Mouse (Mus musculus) heart, embryonic 11.5 days (tissue): ENCODE results near the gene Cenpc1. TPM values are rescaled to one million over a fixed set of nuclear protein-coding genes. Genes with fewer than 3 reads are reported as not detected.

ENCODE experiments used
- ATAC-seq: fragments of 200-750 bp; cut with Nextera tagmentation; replicated peaks from 2 replicates; pipeline ENCODE4 v1.8.0; 2017; ENCODE audit warnings: moderate library complexity; ENCODE audit not compliant: insufficient number of reproducible peaks, low FRiP score, low TSS enrichment
- H3K27ac ChIP-seq: fragments of 300-500 bp; sonication (generic); 2 replicates; pipeline ENCODE4 v1.5.1; 2014; ENCODE audit warnings: mild to moderate bottlenecking, low read depth, low read length
- H3K27me3 ChIP-seq: fragments of 300-500 bp; sonication (generic); 2 replicates; pipeline ENCODE4 v1.6.1; 2014; ENCODE audit warnings: mild to moderate bottlenecking, low read length, mixed read lengths; ENCODE audit not compliant: control insufficient read depth, insufficient read depth
- H3K36me3 ChIP-seq: fragments of 300-500 bp; sonication (generic); 2 replicates; pipeline ENCODE4 v1.6.1; 2014; ENCODE audit warnings: mild to moderate bottlenecking, low read length, moderate library complexity, mixed read lengths; ENCODE audit not compliant: control insufficient read depth, insufficient read depth
- H3K4me1 ChIP-seq: fragments of 300-500 bp; sonication (generic); 2 replicates; pipeline ENCODE4 v1.6.1; 2014; ENCODE audit warnings: low read length; ENCODE audit not compliant: control insufficient read depth, insufficient read depth
- H3K4me2 ChIP-seq: fragments of 300-500 bp; sonication (generic); 2 replicates; pipeline ENCODE4 v1.6.1; 2014; ENCODE audit warnings: mild to moderate bottlenecking, moderate library complexity
- H3K4me3 ChIP-seq: fragments of 300-500 bp; sonication (generic); 2 replicates; pipeline ENCODE4 v1.5.1; 2014; ENCODE audit warnings: low read depth, low read length
- H3K9ac ChIP-seq: fragments of 300-500 bp; sonication (generic); 2 replicates; pipeline ENCODE4 v1.6.1; 2014; ENCODE audit warnings: mild to moderate bottlenecking, low read depth, low read length, moderate library complexity
- H3K9me3 ChIP-seq: fragments of 300-500 bp; sonication (generic); replicated peaks from 2 replicates; pipeline ENCODE4 v1.6.1; 2016; ENCODE audit warnings: low read length; ENCODE audit not compliant: control insufficient read depth
- WGBS: fragments of 180-500 bp; shearing (Covaris S2); extraction: QIAGEN DNeasy Blood & Tissue Kit; methylation state at CpG from one replicate; pipeline ENCODE4 v1.1.7; 2014; ENCODE audit not compliant: insufficient replicate concordance; 5-methylcytosine and 5-hydroxymethylcytosine counted together
- polyA plus RNA-seq: library from polyadenylated mRNA; unstranded; fragments of >200 nt; fragmentation: Nextera tagmentation; extraction: Ambion mirVana; gene quantifications from 2 replicates; pipeline ENCODE4 v1.2.1, GENCODE M21; 2014

Cenpc1 gene
- polyA plus RNA-seq, 1 experiment from 2014 or later, result 27.7 TPM

- Histone ChIP-seq H3K4me3 (peak overlapping the region; percentile 80), H3K27ac (no peak overlapping the region; the same call in 1 of the 2 replicates), H3K9me3 (no peaks in the 10 kb centered on the region), H3K36me3 (no peaks in the 10 kb centered on the region), H3K4me2 (peak overlapping the region; percentile 63), H3K4me1 (peaks cover 5% of the 10 kb centered on the region; the same call in 1 of the 2 replicates), H3K27me3 (no peaks in the 10 kb centered on the region), H3K9ac (peak overlapping the region; percentile 52)
- WGBS, result 1% methylated on average over 17 of the region's 17 CpGs
- ATAC-seq, result no peak; the same call in 1 of the 2 replicates
Measured at GRCm38 (mm10) chr5:86066551-86066929, 1.2 kb upstream of the Cenpc1 start.

- peaks cover 5% of the 10 kb centered on the region; the same call in 1 of the 2 replicates for H3K4me1 ChIP-seq
Measured at GRCm38 (mm10) chr5:86065876-86066550, 630 bp upstream of the Cenpc1 start.

GRCm38 (mm10) chr5:86063501-86063900, 1.9 kb downstream of the Cenpc1 start:
- peak overlapping the region; percentile 36 for H3K4me2 ChIP-seq
- H3K4me3 ChIP-seq, result no peak overlapping the region
- H3K27ac ChIP-seq, result no peak overlapping the region
- no peak overlapping the region for H3K9ac ChIP-seq
- no peak for ATAC-seq
- H3K36me3 ChIP-seq, result no peaks in the 10 kb centered on the region
- H3K4me1 ChIP-seq, result peaks cover 5% of the 10 kb centered on the region; the same call in 1 of the 2 replicates
- 95% methylated on average over 1 of the region's 1 CpGs for WGBS
- no peaks in the 10 kb centered on the region for H3K27me3 ChIP-seq
- no peaks in the 10 kb centered on the region for H3K9me3 ChIP-seq

More at GRCm38 (mm10) chr5:86065876-86066550, 630 bp upstream of the Cenpc1 start:
- under 1% methylated on average over 17 of the region's 17 CpGs for WGBS
- Histone ChIP-seq H3K4me2 (peak overlapping the region; percentile 63), H3K4me3 (peak overlapping the region; percentile 80), H3K9me3 (no peaks in the 10 kb centered on the region), H3K36me3 (no peaks in the 10 kb centered on the region), H3K27me3 (no peaks in the 10 kb centered on the region), H3K27ac (peak overlapping the region; percentile 70), H3K9ac (peak overlapping the region; percentile 52)
- peak; percentile 62 for ATAC-seq

GRCm38 (mm10) chr5:86029820-86030219, 35.6 kb downstream of the Cenpc1 start:
- H3K4me2 ChIP-seq, result no peak overlapping the region
- ATAC-seq, result no peak
- no peaks in the 10 kb centered on the region for H3K27me3 ChIP-seq
- no peak overlapping the region for H3K27ac ChIP-seq
- no peak overlapping the region for H3K4me3 ChIP-seq
- WGBS, result 84% methylated on average over 2 of the region's 2 CpGs
- H3K9ac ChIP-seq, result no peak overlapping the region
- H3K4me1 ChIP-seq, result no peaks in the 10 kb centered on the region
- H3K36me3 ChIP-seq, result peaks cover 9% of the 10 kb centered on the region; the same call in 1 of the 2 replicates
- H3K9me3 ChIP-seq, result no peaks in the 10 kb centered on the region

- Histone ChIP-seq H3K9me3 (no peaks in the 10 kb centered on the region), H3K27me3 (peaks cover 7% of the 10 kb centered on the region), H3K4me2 (no peak overlapping the region), H3K4me3 (no peak overlapping the region), H3K4me1 (no peaks in the 10 kb centered on the region), H3K9ac (no peak overlapping the region), H3K36me3 (no peaks in the 10 kb centered on the region), H3K27ac (no peak overlapping the region)
- ATAC-seq, result no peak
- WGBS, result 76% methylated on average over 6 of the region's 6 CpGs
Measured at GRCm38 (mm10) chr5:85996545-85997510, 68.6 kb downstream of the Cenpc1 start.

- Histone ChIP-seq H3K4me2 (no peak overlapping the region), H3K4me3 (no peak overlapping the region), H3K9me3 (no peaks in the 10 kb centered on the region), H3K27me3 (peaks cover 7% of the 10 kb centered on the region), H3K4me1 (no peaks in the 10 kb centered on the region), H3K27ac (no peak overlapping the region), H3K9ac (no peak overlapping the region), H3K36me3 (no peaks in the 10 kb centered on the region)
- WGBS, result 63% methylated on average over 1 of the region's 1 CpGs
- ATAC-seq, result no peak
Measured at GRCm38 (mm10) chr5:85994551-85994950, 70.8 kb downstream of the Cenpc1 start.

GRCm38 (mm10) chr5:85992805-85993721, 72.3 kb downstream of the Cenpc1 start:
- H3K27ac ChIP-seq, result no peak overlapping the region
- WGBS, result 75% methylated on average over 4 of the region's 4 CpGs
- no peak overlapping the region for H3K9ac ChIP-seq
- no peak overlapping the region for H3K4me2 ChIP-seq
- no peaks in the 10 kb centered on the region for H3K36me3 ChIP-seq
- H3K4me3 ChIP-seq, result no peak overlapping the region
- H3K9me3 ChIP-seq, result no peaks in the 10 kb centered on the region
- H3K27me3 ChIP-seq, result peaks cover 12% of the 10 kb centered on the region
- no peak for ATAC-seq
- no peaks in the 10 kb centered on the region for H3K4me1 ChIP-seq

- Histone ChIP-seq H3K27ac (no peak overlapping the region), H3K27me3 (peaks cover 14% of the 10 kb centered on the region), H3K4me3 (no peak overlapping the region), H3K9ac (no peak overlapping the region), H3K9me3 (no peaks in the 10 kb centered on the region), H3K4me2 (no peak overlapping the region), H3K4me1 (no peaks in the 10 kb centered on the region), H3K36me3 (no peaks in the 10 kb centered on the region)
- 48% methylated on average over 1 of the region's 1 CpGs for WGBS
- ATAC-seq, result no peak
Measured at GRCm38 (mm10) chr5:85992055-85992454, 73.3 kb downstream of the Cenpc1 start.
